Mouse (Mus musculus): Measurements from ENCODE around the gene Trim45. TPM values are rescaled to one million over a fixed set of nuclear protein-coding genes. Genes with fewer than 3 reads are reported as not detected.

Trim45 gene
- polyA plus RNA-seq, 1 experiment from 2014 or later = 8.0 TPM

DNA sequence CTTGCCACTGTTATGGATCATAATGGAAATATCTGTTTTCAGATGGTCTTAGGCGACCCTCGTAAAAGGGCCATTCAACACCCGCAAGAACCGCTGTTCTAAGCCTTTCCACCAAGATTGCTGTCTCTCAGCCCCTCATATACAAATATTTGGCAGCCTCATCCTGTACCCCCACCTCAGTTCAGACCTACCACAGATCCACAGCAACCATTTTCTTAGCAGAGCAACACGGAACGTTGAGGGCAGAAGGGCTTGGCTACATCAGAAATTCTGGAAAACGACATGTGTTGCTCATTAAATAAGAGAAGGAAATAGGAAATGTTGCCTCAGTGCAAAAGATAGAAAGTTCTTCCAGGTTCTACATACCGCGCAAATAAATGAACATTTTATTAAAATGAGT, 11.0 kb upstream of the Trim45 start:
- no peaks in the 10 kb centered on the region for H3K27me3 ChIP-seq
- H3K4me2 ChIP-seq = no peak overlapping the region
- peaks cover 10% of the 10 kb centered on the region for H3K4me1 ChIP-seq (replicated peaks)
- 78% methylated on average over 9 of the region's 9 CpGs for WGBS
- no peaks in the 10 kb centered on the region for H3K9me3 ChIP-seq
- no peak overlapping the region for H3K9ac ChIP-seq
- H3K36me3 ChIP-seq = no peaks in the 10 kb centered on the region
- H3K27ac ChIP-seq (replicated peaks) = no peak overlapping the region
- ATAC-seq (ENCODE audit: low read depth) = no peak
- no peak overlapping the region for H3K4me3 ChIP-seq

DNA sequence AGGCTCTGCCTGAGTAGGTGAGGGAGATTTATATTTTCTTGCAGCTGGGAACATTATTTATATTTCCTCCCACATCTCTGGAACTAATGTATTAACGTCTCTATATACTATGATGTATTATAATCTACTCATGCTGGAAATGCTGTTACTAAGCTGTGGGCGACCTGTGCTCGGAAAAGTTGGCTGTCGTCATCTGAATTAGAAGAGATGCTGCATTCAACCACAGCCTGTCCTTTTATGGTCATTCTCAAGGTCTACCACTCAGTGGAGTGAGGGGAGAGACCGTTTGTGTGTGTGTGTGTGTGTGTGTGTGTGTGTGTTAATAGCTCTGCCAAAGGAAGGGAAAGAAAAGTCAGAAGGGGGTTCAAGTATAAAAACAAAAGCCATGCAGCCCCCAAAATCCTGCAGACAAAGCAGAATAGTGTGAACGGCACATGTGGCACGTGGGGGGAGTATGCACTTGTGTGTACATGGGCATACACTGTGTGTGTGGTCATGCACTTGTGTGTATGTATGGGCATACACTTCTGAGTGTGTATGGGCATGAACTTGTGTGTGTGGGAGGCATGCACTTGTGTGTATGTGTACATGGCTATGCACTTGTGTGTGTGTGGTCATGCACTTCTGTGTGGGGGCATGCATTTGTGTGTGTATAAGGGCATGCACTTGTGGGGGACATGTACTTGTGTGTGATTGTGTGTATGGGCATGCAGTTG, 10.3 kb upstream of the Trim45 start:
- Histone ChIP-seq H3K9me3 (no peaks in the 10 kb centered on the region), H3K4me1 (replicated peaks) (peaks cover 10% of the 10 kb centered on the region), H3K4me2 (no peak overlapping the region), H3K27me3 (no peaks in the 10 kb centered on the region), H3K27ac (replicated peaks) (no peak overlapping the region; the same call in 1 of the 2 replicates), H3K9ac (no peak overlapping the region), H3K36me3 (no peaks in the 10 kb centered on the region), H3K4me3 (no peak overlapping the region)
- ATAC-seq (ENCODE audit: low read depth) = peak; percentile 58
- 68% methylated on average over 7 of the region's 7 CpGs for WGBS

DNA sequence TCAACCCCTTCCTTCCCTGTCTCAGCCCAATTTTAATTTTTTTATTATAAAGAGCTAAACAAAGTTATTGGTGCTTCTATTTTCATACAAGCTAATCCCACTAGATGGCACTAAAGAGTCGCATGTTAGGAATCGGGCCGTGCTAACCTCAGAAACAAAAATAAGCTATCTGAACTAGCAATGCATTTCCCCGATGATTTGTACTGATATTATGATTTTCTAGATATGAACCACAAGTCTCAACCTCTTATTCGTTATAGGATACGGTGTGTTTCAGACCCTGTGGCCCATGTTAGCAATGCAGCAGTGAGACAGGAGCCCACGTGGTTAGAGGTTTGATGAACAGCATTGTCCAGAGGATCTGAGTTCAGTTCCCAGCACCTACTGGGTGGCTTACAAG, 5.2 kb upstream of the Trim45 start:
- WGBS = 23% methylated on average over 7 of the region's 7 CpGs
- peaks cover 7% of the 10 kb centered on the region; the same call in 1 of the 2 replicates for H3K4me1 ChIP-seq (replicated peaks)
- H3K9ac ChIP-seq = no peak overlapping the region
- no peak for ATAC-seq (ENCODE audit: low read depth)
- H3K9me3 ChIP-seq = no peaks in the 10 kb centered on the region
- H3K4me2 ChIP-seq = no peak overlapping the region
- no peaks in the 10 kb centered on the region for H3K36me3 ChIP-seq
- H3K27ac ChIP-seq (replicated peaks) = no peak overlapping the region
- H3K27me3 ChIP-seq = no peaks in the 10 kb centered on the region
- no peak overlapping the region for H3K4me3 ChIP-seq

DNA sequence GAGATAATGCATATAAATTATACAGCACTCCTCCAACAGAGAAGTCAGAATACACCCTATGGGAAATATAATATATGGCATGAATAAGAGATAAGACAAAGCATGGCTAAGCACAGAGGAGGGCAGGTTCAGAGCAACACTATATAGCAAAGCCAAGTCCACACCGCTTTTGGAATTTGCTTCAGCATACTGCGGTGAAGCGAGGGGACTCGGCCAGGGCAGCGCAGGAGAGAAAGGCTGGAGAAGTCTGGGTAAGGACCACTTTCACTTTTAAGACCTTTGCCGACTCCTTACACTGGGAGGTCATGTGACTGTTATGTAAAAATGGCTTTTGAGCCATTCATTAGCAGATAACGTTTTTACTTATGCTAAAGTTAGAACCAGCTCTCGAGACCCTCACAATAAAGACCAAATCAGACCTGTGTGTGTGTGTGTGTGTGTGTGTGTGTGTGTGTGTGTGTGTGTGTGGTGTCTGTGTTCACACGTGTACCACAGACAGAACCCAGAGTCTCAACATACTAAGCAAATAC, 1.3 kb upstream of the Trim45 start:
- WGBS = 85% methylated on average over 9 of the region's 9 CpGs
- no peak overlapping the region for H3K4me3 ChIP-seq

DNA sequence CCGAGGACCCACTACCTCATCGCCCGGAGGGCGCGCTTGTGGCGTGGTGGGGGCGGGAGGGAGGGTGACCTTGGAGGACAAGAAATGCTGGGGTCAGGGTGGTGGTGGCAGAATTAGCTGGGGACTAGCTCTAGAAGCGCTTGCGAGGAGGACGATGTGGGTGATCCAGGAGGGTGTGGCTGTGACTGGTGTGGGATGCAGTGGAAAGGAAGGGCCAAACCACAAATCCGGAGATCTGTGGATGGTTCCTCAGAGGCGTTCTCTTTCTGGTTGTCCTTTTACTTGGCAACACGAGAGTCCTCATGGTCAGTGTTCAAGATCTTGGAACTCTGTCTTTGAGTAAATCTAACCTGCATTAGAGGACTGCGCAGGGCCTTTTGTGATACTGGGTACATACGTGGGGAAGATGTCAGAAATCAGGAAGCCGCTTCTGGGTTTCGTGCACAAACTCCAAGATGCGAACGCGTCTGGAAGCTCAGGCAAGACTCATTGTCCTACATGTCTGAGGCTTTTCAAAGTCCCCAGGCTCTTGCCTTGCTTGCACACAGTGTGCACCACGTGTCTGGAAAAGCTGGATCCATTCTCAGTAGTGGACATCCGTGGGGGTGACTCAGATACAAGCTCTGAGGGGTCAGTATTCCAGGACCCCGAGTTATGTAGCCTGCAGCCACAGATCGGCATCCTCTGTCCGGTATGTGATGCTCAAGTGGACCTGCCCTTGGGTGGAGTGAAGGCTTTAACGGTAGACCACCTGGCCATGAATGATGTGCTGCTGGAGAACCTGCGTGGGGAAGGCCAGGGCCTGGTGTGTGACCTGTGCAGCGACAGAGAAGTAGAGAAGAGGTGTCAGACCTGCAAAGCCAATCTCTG, 739 bp downstream of the Trim45 start:
- H3K27ac ChIP-seq (replicated peaks) = peak overlapping the region; percentile 72
- peak overlapping the region; percentile 55 for H3K4me3 ChIP-seq
- H3K27me3 ChIP-seq = no peaks in the 10 kb centered on the region
- WGBS = 39% methylated on average over 28 of the region's 28 CpGs
- H3K4me1 ChIP-seq (replicated peaks) = peaks cover 53% of the 10 kb centered on the region
- peaks cover 10% of the 10 kb centered on the region for H3K36me3 ChIP-seq
- peak overlapping the region; percentile 85 for H3K9ac ChIP-seq
- ATAC-seq (ENCODE audit: low read depth) = peak; percentile 73
- H3K4me2 ChIP-seq = peak overlapping the region; percentile 77
- H3K9me3 ChIP-seq = no peaks in the 10 kb centered on the region

More for the DNA sequence above, 1.3 kb upstream of the Trim45 start:
- Histone ChIP-seq H3K4me2 (no peak overlapping the region), H3K9me3 (no peaks in the 10 kb centered on the region), H3K27ac (replicated peaks) (no peak overlapping the region), H3K4me1 (replicated peaks) (peaks cover 37% of the 10 kb centered on the region), H3K9ac (no peak overlapping the region), H3K36me3 (peaks cover 8% of the 10 kb centered on the region; the same call in 1 of the 2 replicates), H3K27me3 (no peaks in the 10 kb centered on the region)
- no peak for ATAC-seq (ENCODE audit: low read depth)

DNA sequence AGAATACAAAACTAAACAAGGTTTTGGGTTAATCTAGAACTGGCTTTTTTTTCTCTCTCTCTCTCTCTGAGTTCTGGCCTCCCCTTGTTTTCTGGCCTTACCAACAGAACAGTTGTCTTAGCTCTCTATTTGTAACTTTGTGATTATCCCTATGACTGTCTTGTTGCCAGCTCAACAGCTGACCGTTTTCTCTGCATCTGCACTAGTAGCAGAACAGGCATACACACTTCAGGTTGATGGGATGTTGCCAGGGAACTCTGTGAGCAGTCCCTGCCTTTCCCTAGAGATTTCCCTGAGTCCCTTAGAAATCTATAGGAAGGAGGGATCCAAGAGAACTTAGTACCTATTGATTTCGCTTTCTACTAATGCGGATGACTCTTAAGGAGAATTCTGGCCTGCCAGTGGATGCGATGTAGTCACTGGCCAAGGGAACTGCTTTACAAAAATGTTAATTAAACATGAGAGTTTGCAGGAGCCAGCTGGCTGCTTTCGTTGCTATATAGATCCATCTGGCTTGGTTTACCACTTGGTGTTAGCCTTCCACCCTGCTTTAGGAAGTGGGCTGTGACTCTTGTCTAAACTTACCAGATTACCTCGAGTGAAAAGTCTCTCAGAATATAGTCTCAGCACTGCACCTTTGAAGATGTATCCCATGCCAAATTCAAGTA, 2.2 kb downstream of the Trim45 start:
- peaks cover 53% of the 10 kb centered on the region for H3K4me1 ChIP-seq (replicated peaks)
- 78% methylated on average over 6 of the region's 6 CpGs for WGBS
- peak overlapping the region; percentile 77 for H3K4me2 ChIP-seq

DNA sequence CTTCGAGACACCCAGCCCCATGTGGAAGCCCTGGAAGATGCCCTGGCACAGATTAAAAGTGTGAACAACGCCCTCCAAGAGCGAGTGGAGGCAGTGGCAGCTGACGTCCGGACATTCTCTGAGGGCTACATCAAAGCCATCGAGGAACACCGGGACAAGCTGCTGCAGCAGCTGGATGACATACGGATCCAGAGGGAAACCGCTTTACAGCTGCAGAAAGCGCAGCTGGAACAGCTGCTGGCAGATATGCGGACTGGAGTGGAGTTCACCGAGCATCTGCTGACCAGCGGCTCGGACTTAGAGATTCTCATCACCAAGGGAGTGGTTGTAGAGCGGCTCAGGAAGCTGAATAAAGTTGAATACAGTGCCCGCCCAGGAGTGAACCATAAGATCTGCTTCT, 3.2 kb downstream of the Trim45 start:
- Histone ChIP-seq H3K4me1 (replicated peaks) (peaks cover 53% of the 10 kb centered on the region), H3K27ac (replicated peaks) (no peak overlapping the region), H3K9ac (no peak overlapping the region), H3K9me3 (no peaks in the 10 kb centered on the region), H3K36me3 (peaks cover 34% of the 10 kb centered on the region), H3K27me3 (no peaks in the 10 kb centered on the region), H3K4me3 (no peak overlapping the region), H3K4me2 (no peak overlapping the region)
- whole genome bisulfite sequencing = 84% methylated on average over 16 of the region's 16 CpGs
- no peak for ATAC-seq (ENCODE audit: low read depth)

More for the DNA sequence above, 2.2 kb downstream of the Trim45 start:
- H3K36me3 ChIP-seq = peaks cover 25% of the 10 kb centered on the region
- no peak overlapping the region; the same call in 1 of the 2 replicates for H3K27ac ChIP-seq (replicated peaks)
- no peak overlapping the region for H3K4me3 ChIP-seq
- H3K9me3 ChIP-seq = no peaks in the 10 kb centered on the region
- H3K9ac ChIP-seq = peak overlapping the region; percentile 85; the same call in 1 of the 2 replicates
- H3K27me3 ChIP-seq = no peaks in the 10 kb centered on the region
- ATAC-seq (ENCODE audit: low read depth) = no peak

DNA sequence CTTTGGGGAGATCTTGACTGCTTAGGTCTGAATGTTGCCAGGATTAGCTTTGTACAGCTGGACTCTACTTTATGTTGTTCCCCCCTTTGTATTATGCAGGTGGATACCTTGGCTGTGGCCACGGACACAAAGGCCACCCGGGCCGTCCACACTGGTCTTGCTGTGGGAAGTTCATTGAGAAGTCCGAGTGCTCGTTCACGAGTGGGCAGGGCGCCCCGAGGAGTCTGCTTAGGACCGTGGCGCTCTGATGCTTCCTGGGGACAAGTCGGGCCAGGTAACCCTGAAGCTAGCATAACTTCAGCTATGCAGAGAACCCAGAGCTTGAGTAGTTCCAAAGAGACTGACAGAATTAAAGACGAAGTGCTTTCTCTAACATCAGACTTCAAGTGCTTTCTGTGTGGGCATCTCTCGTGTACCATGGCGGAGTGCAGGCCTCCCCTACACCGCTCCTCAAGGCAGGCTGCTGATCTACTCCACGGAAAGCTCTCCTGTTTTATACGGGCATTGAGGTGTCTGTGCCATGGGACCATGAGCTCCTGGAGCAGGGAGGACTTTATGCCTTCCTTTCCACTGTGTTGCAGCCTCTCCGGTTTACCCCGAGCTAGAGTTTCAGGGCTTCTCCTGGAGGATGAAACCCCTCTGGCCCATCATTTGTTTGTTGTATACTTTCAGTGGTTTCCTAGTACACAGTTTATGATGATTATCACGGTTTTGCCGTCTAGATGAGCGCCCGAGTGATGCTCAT, 9.5 kb downstream of the Trim45 start:
- peaks cover 7% of the 10 kb centered on the region for H3K4me1 ChIP-seq (replicated peaks)
- no peak overlapping the region for H3K4me3 ChIP-seq
- H3K27ac ChIP-seq (replicated peaks) = no peak overlapping the region
- H3K27me3 ChIP-seq = no peaks in the 10 kb centered on the region
- H3K9me3 ChIP-seq = no peaks in the 10 kb centered on the region
- H3K9ac ChIP-seq = no peak overlapping the region
- H3K4me2 ChIP-seq = no peak overlapping the region
- 94% methylated on average over 23 of the region's 23 CpGs for WGBS
- peaks cover 86% of the 10 kb centered on the region for H3K36me3 ChIP-seq
- no peak for ATAC-seq (ENCODE audit: low read depth)

DNA sequence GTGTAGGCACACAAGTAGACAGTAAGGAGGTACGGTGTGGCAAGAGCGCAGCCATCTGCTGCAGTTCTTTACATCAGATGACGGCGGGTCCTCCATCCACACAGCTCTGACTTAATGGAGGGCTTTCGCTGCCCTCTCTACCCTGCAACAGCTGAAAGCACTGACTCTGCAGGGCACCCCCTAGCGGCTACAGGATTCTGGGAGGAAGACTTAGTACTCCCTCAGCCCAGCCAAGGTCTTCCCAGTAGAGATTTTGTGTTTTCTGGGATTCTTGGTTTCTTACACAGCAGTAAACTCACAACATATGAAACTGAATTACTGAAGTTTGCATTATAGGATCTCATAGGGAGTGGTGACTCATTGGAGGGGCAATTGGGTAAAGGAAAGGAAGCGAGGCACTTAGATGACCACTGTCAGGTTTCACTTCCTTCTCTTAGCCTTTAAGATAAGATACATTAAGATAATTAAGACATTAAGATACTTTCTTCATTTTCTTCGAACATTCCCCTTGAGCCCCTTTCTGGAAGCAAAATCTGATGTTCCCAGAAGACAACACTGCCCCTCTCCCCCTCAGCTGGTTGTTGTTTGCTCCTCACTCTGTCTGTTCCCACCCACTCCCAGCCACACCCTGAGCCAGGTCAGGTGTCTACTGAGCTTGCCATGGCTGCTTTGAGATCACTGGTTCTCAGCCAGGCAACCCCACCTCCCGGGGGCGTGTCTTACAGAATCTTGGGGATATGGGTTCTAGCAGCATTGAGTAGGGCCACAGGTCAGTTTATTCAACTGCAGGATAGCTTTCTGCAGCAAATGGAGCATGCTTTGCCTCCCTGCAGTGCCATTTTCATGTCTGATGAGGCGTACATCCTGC, 10.3 kb downstream of the Trim45 start:
- no peak overlapping the region for H3K4me2 ChIP-seq
- 76% methylated on average over 11 of the region's 11 CpGs for WGBS
- no peak overlapping the region for H3K27ac ChIP-seq (replicated peaks)
- no peak overlapping the region for H3K9ac ChIP-seq
- H3K36me3 ChIP-seq = peaks cover 89% of the 10 kb centered on the region
- H3K4me3 ChIP-seq = no peak overlapping the region
- H3K9me3 ChIP-seq = no peaks in the 10 kb centered on the region
- ATAC-seq (ENCODE audit: low read depth) = no peak
- H3K27me3 ChIP-seq = no peaks in the 10 kb centered on the region
- H3K4me1 ChIP-seq (replicated peaks) = no peaks in the 10 kb centered on the region

DNA sequence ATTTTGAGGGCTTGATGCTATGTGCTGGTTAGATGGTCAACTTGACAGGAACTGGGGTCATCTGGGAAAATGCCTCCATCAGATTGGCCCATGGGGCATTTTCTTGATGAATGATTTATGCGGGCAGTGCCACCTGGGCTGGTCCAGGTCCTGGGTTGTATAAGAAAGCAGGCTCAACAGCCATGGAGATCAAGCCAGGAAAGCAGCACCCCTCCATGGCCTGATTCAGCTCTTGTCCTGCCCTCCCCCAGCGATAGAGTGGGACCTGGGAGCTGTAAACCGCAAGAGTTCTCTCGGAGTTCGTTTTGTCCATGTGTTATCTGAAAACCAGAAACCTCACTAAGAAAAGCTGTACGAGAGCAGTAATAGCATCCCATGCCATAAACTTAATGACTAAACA, 13.5 kb downstream of the Trim45 start:
- Histone ChIP-seq H3K4me2 (no peak overlapping the region), H3K36me3 (peaks cover 82% of the 10 kb centered on the region), H3K27me3 (no peaks in the 10 kb centered on the region), H3K9me3 (no peaks in the 10 kb centered on the region), H3K27ac (replicated peaks) (no peak overlapping the region), H3K9ac (no peak overlapping the region), H3K4me1 (replicated peaks) (no peaks in the 10 kb centered on the region), H3K4me3 (no peak overlapping the region)
- 71% methylated on average over 6 of the region's 6 CpGs for WGBS
- ATAC-seq (ENCODE audit: low read depth) = no peak

DNA sequence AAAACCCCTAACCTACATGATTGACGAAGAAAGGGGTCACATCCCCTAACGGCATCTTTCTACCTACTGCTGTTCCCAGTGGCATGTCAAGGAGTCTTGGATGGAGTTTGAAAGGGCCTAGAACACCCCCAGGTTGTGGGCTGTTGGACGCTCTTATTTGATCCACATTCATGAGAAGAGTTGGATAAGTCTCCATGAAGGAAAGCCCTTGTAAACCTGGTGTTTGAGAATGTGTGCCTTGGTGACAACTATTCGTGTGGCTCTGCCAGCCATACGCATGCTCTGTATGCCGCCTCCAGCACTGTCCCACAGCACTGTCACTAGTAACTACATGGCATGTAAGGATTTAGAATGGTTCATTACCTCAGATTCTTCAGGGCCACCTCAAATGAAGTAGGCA, 14.2 kb downstream of the Trim45 start:
- WGBS = 93% methylated on average over 6 of the region's 6 CpGs
- Histone ChIP-seq H3K9ac (no peak overlapping the region), H3K36me3 (peaks cover 81% of the 10 kb centered on the region), H3K27me3 (no peaks in the 10 kb centered on the region), H3K4me2 (no peak overlapping the region), H3K9me3 (no peaks in the 10 kb centered on the region), H3K4me1 (replicated peaks) (no peaks in the 10 kb centered on the region), H3K27ac (replicated peaks) (no peak overlapping the region), H3K4me3 (no peak overlapping the region)
- ATAC-seq (ENCODE audit: low read depth) = no peak
